Mouse (Mus musculus) adrenal gland, postnatal 36 days (tissue): ENCODE measurements at regions not wholly inside any gene's neighbourhood (a gene's known extent, or its start where the extent isn't known, plus 50 kb on each side); places are given as distances from the start of the nearest gene placed in this dataset.
"Not testable (repeated sequence)": the region's sequence is repeated elsewhere in the genome, so short reads cannot be mapped to it uniquely, and the experiment has no call there.

Experiments
- DNase-seq, 2 experiments: peaks; one replicate each; pipeline ENCODE4 v3.0.0; 2021; ENCODE audit warnings: mixed read lengths in 1 of 2

GRCm38 (mm10) chr14:74205011-74205410 is 435.6 kb upstream of the Htr2a start:
- DNase-seq = no peak

GRCm38 (mm10) chr14:74217914-74218446 is 422.7 kb upstream of the Htr2a start:
- no peak for DNase-seq

GRCm38 (mm10) chr14:74219761-74220160 is 420.9 kb upstream of the Htr2a start:
- DNase-seq = peak in 1 of 2 experiments; percentile 29

- DNase-seq = no peak
These were observed 418.5 kb upstream of the Htr2a start for GRCm38 (mm10) chr14:74222093-74222492.

GRCm38 (mm10) chr14:74229560-74230187 is 411.0 kb upstream of the Htr2a start:
- DNase-seq = no peak

GRCm38 (mm10) chr14:74240212-74240611 is 400.4 kb upstream of the Htr2a start:
- no peak for DNase-seq

- DNase-seq = no peak
These were observed 391.3 kb upstream of the Htr2a start for GRCm38 (mm10) chr14:74249263-74249878.

- DNase-seq = peak; percentile 19 to 55
These were observed 390.6 kb upstream of the Htr2a start for GRCm38 (mm10) chr14:74250021-74250420.

- no peak for DNase-seq
These were observed 388.2 kb upstream of the Htr2a start for GRCm38 (mm10) chr14:74252189-74253145.

GRCm38 (mm10) chr14:74255000-74255399 is 385.6 kb upstream of the Htr2a start:
- no peak for DNase-seq

GRCm38 (mm10) chr14:74259437-74259836 is 381.2 kb upstream of the Htr2a start:
- no peak for DNase-seq

GRCm38 (mm10) chr14:74267086-74267485 is 373.6 kb upstream of the Htr2a start:
- no peak for DNase-seq

GRCm38 (mm10) chr14:74294560-74294959 is 346.1 kb upstream of the Htr2a start:
- DNase-seq = peak in 1 of 2 experiments; percentile 8

GRCm38 (mm10) chr14:74304483-74304882 is 336.2 kb upstream of the Htr2a start:
- no peak for DNase-seq

- DNase-seq = no peak
These were observed 333.8 kb upstream of the Htr2a start for GRCm38 (mm10) chr14:74306717-74307307.

GRCm38 (mm10) chr14:74309451-74309850 is 331.2 kb upstream of the Htr2a start:
- DNase-seq = not testable (repeated sequence)

- DNase-seq = no peak
These were observed 313.3 kb upstream of the Htr2a start for GRCm38 (mm10) chr14:74327291-74327690.

GRCm38 (mm10) chr14:74350751-74351150 is 289.9 kb upstream of the Htr2a start:
- no peak for DNase-seq

- peak; percentile 8 to 15 for DNase-seq
These were observed 288.4 kb upstream of the Htr2a start for GRCm38 (mm10) chr14:74352286-74352685.

GRCm38 (mm10) chr14:74358730-74359444 is 281.8 kb upstream of the Htr2a start:
- DNase-seq = no peak
